Mouse (Mus musculus): ENCODE data around the gene E130114P18Rik. TPM values are rescaled to one million over a fixed set of nuclear protein-coding genes. Genes with fewer than 3 reads are reported as not detected.

Gene E130114P18Rik
- polyA plus RNA-seq, 1 experiment: not detected

- H3K4me1 ChIP-seq (ENCODE audit: control insufficient read depth): peaks cover 23% of the 10 kb centered on the region
- H3K36me3 ChIP-seq (ENCODE audit: control insufficient read depth): no peaks in the 10 kb centered on the region
- no peak for TF ChIP-seq GATA1 (IDR thresholded peaks at IDR 0.05; ENCODE audit: low read length)
- TF ChIP-seq TAL1 (IDR thresholded peaks at IDR 0.05; ENCODE audit: low read length): no peak
- H3K27me3 ChIP-seq (ENCODE audit: control insufficient read depth): no peaks in the 10 kb centered on the region
- H3K4me3 ChIP-seq (replicated peaks): no peak overlapping the region
- no peaks in the 10 kb centered on the region for H3K9me3 ChIP-seq (ENCODE audit: control insufficient read depth, low read length)
These were observed 175.3 kb downstream of the E130114P18Rik start for GRCm38 (mm10) chr4:97602579-97602978.

GRCm38 (mm10) chr4:97600875-97601835, 176.7 kb downstream of the E130114P18Rik start:
- Histone ChIP-seq H3K4me3 (replicated peaks) (peak overlapping the region; percentile 11), H3K4me1 (ENCODE audit: control insufficient read depth) (peaks cover 23% of the 10 kb centered on the region), H3K9me3 (ENCODE audit: control insufficient read depth, low read length) (no peaks in the 10 kb centered on the region), H3K36me3 (ENCODE audit: control insufficient read depth) (no peaks in the 10 kb centered on the region), H3K27me3 (ENCODE audit: control insufficient read depth) (no peaks in the 10 kb centered on the region)
- TF ChIP-seq TAL1 (IDR thresholded peaks at IDR 0.05; ENCODE audit: low read length) (no peak; the same call in 2 of the 3 replicates), GATA1 (IDR thresholded peaks at IDR 0.05; ENCODE audit: low read length) (no peak)

- Histone ChIP-seq H3K27me3 (ENCODE audit: control insufficient read depth) (no peaks in the 10 kb centered on the region), H3K36me3 (ENCODE audit: control insufficient read depth) (no peaks in the 10 kb centered on the region), H3K9me3 (ENCODE audit: control insufficient read depth, low read length) (no peaks in the 10 kb centered on the region), H3K4me3 (replicated peaks) (no peak overlapping the region), H3K4me1 (ENCODE audit: control insufficient read depth) (peaks cover 21% of the 10 kb centered on the region)
- TF ChIP-seq TAL1 (IDR thresholded peaks at IDR 0.05; ENCODE audit: low read length): no peak
- TF ChIP-seq GATA1 (IDR thresholded peaks at IDR 0.05; ENCODE audit: low read length): no peak
These were observed 180.4 kb downstream of the E130114P18Rik start for GRCm38 (mm10) chr4:97597443-97597842.

GRCm38 (mm10) chr4:97596348-97596747, 181.5 kb downstream of the E130114P18Rik start:
- Histone ChIP-seq H3K4me1 (ENCODE audit: control insufficient read depth) (peaks cover 12% of the 10 kb centered on the region), H3K27me3 (ENCODE audit: control insufficient read depth) (no peaks in the 10 kb centered on the region), H3K9me3 (ENCODE audit: control insufficient read depth, low read length) (no peaks in the 10 kb centered on the region), H3K36me3 (ENCODE audit: control insufficient read depth) (no peaks in the 10 kb centered on the region), H3K4me3 (replicated peaks) (no peak overlapping the region)
- no peak for TF ChIP-seq GATA1 (IDR thresholded peaks at IDR 0.05; ENCODE audit: low read length)
- no peak for TF ChIP-seq TAL1 (IDR thresholded peaks at IDR 0.05; ENCODE audit: low read length)

- Histone ChIP-seq H3K36me3 (ENCODE audit: control insufficient read depth) (no peaks in the 10 kb centered on the region), H3K27me3 (ENCODE audit: control insufficient read depth) (no peaks in the 10 kb centered on the region), H3K4me1 (ENCODE audit: control insufficient read depth) (peaks cover 2% of the 10 kb centered on the region; the same call in 1 of the 2 replicates), H3K4me3 (replicated peaks) (no peak overlapping the region), H3K9me3 (ENCODE audit: control insufficient read depth, low read length) (no peaks in the 10 kb centered on the region)
- no peak for TF ChIP-seq GATA1 (IDR thresholded peaks at IDR 0.05; ENCODE audit: low read length)
- TF ChIP-seq TAL1 (IDR thresholded peaks at IDR 0.05; ENCODE audit: low read length): no peak
These were observed 184.0 kb downstream of the E130114P18Rik start for GRCm38 (mm10) chr4:97593869-97594268.

GRCm38 (mm10) chr4:97589790-97590189, 188.1 kb downstream of the E130114P18Rik start:
- peaks cover 2% of the 10 kb centered on the region; the same call in 1 of the 2 replicates for H3K4me1 ChIP-seq (ENCODE audit: control insufficient read depth)
- no peaks in the 10 kb centered on the region for H3K36me3 ChIP-seq (ENCODE audit: control insufficient read depth)
- H3K9me3 ChIP-seq (ENCODE audit: control insufficient read depth, low read length): no peaks in the 10 kb centered on the region
- no peak for TF ChIP-seq GATA1 (IDR thresholded peaks at IDR 0.05; ENCODE audit: low read length)
- TF ChIP-seq TAL1 (IDR thresholded peaks at IDR 0.05; ENCODE audit: low read length): no peak
- H3K27me3 ChIP-seq (ENCODE audit: control insufficient read depth): no peaks in the 10 kb centered on the region
- H3K4me3 ChIP-seq (replicated peaks): no peak overlapping the region

GRCm38 (mm10) chr4:97587412-97588010, 190.4 kb downstream of the E130114P18Rik start:
- H3K9me3 ChIP-seq (ENCODE audit: control insufficient read depth, low read length): no peaks in the 10 kb centered on the region
- no peak overlapping the region for H3K4me3 ChIP-seq (replicated peaks)
- TF ChIP-seq TAL1 (IDR thresholded peaks at IDR 0.05; ENCODE audit: low read length) (no peak), GATA1 (IDR thresholded peaks at IDR 0.05; ENCODE audit: low read length) (no peak)
- no peaks in the 10 kb centered on the region for H3K36me3 ChIP-seq (ENCODE audit: control insufficient read depth)
- no peaks in the 10 kb centered on the region for H3K4me1 ChIP-seq (ENCODE audit: control insufficient read depth)
- H3K27me3 ChIP-seq (ENCODE audit: control insufficient read depth): no peaks in the 10 kb centered on the region

GRCm38 (mm10) chr4:97585170-97585569, 192.7 kb downstream of the E130114P18Rik start:
- H3K4me3 ChIP-seq (replicated peaks): no peak overlapping the region
- no peaks in the 10 kb centered on the region for H3K27me3 ChIP-seq (ENCODE audit: control insufficient read depth)
- no peaks in the 10 kb centered on the region for H3K9me3 ChIP-seq (ENCODE audit: control insufficient read depth, low read length)
- TF ChIP-seq TAL1 (IDR thresholded peaks at IDR 0.05; ENCODE audit: low read length) (no peak), GATA1 (IDR thresholded peaks at IDR 0.05; ENCODE audit: low read length) (no peak)
- H3K36me3 ChIP-seq (ENCODE audit: control insufficient read depth): no peaks in the 10 kb centered on the region
- H3K4me1 ChIP-seq (ENCODE audit: control insufficient read depth): no peaks in the 10 kb centered on the region

GRCm38 (mm10) chr4:97584445-97585130, 193.3 kb downstream of the E130114P18Rik start:
- H3K36me3 ChIP-seq (ENCODE audit: control insufficient read depth): no peaks in the 10 kb centered on the region
- no peaks in the 10 kb centered on the region for H3K9me3 ChIP-seq (ENCODE audit: control insufficient read depth, low read length)
- H3K4me3 ChIP-seq (replicated peaks): no peak overlapping the region
- no peak for TF ChIP-seq TAL1 (IDR thresholded peaks at IDR 0.05; ENCODE audit: low read length)
- no peak for TF ChIP-seq GATA1 (IDR thresholded peaks at IDR 0.05; ENCODE audit: low read length)
- no peaks in the 10 kb centered on the region for H3K27me3 ChIP-seq (ENCODE audit: control insufficient read depth)
- no peaks in the 10 kb centered on the region for H3K4me1 ChIP-seq (ENCODE audit: control insufficient read depth)

Data from erythroblast, embryonic 14.5 days (primary cell).